Mouse (Mus musculus) urinary bladder, adult 2 months (tissue): Measurements from ENCODE around the gene Eif2s2. TPM values are rescaled to one million over a fixed set of nuclear protein-coding genes. Genes with fewer than 3 reads are reported as not detected.

Experiments
- DNase-seq: peaks from one replicate; pipeline ENCODE4 v3.0.0; 2022; ENCODE audit warnings: low spot score
- polyA plus RNA-seq: library from polyadenylated mRNA; depleted of rRNA; stranded (reverse); fragments of >200 nt; gene quantifications from 2 replicates; pipeline ENCODE4 v1.2.3, GENCODE M21; 2012; rRNA removed

The Eif2s2 gene
- polyA plus RNA-seq, 1 experiment: 52.1 TPM

DNA sequence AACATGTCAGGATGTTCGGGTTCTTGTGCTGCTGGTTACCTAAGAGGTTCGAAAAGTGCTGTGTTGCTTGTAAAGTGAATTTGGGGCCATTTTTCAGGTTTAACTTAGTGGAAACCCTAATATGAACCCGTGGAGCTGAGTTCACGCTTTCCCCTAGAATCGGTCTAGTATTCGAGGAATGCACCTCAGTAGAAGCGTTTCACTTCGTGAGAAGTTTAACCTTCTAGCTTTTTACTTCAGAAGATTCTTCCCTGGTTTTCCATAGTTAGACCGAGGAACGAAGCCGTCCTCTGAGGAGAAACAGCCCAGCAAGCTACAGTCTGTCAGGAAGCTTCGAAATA, 280 bp upstream of the Eif2s2 start:
- DNase-seq: no peak

DNA sequence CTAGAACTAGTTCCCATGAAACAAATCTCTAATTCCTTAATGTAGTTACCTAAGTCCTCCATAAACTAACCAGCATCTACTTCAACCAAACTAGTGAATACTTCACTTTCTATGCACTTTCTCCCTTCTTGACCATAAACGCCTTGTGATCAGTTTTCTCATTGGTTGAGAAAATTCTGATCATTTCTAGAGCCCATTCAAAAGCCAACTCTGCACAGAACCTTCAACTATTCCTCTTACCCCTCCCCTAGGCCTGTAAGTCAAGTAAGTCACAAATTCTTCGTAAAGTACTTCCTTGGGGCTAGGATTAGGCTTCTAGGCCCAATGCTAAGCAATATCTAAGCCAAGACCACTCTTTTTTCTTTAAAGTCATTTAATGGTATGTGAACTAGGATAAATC, 1.1 kb downstream of the Eif2s2 start:
- no peak for DNase-seq

DNA sequence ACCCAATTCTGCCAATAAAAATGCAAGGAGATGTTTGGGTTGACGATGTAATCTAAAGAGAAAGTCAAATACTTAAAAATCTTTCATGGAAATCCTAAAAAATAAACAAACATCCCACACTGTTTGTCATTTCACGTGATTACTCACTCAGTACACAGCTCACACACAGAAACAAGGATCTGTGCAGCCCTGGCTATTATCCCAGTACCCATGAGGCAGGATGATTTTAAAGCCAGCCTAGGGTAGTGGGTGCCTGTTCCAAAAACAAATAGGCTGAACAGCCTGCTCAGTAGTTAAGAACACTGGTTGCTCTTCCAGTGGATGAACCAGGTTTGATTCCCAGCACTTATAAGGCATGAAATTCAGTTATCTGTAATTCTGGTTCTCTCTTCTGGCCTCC, 16.1 kb downstream of the Eif2s2 start:
- no peak for DNase-seq

DNA sequence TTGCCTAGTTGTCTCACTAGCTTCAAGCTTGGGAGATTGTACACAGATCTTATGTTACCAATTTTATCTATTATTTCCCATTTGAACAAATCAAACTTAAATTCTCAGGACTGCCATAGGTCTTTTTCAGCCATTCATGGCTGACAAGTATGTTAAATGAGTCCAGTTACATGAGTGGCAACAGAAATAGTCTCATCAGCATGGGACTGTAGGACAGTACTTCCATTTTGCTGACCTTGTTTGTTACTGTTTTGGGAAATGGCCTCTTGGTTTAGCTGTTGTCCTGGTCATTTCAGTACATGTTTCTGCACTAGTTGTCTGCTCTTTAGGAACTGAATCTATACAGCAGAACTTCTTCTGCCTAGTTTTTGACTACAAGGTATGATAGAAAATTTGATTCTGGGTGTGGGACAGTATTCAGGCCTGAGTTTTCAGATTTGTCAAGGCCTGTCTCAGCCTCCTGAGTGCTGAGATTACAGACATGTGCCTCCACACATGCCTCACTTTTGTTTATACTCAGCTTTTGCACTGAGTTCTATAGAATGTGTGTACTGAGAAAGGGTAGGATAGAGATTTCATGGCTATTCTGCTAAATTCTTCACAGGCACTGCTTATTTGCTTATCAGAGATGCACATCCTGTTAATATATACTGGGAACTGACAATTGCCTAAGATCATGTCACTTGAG, 22.6 kb downstream of the Eif2s2 start:
- no peak for DNase-seq

DNA sequence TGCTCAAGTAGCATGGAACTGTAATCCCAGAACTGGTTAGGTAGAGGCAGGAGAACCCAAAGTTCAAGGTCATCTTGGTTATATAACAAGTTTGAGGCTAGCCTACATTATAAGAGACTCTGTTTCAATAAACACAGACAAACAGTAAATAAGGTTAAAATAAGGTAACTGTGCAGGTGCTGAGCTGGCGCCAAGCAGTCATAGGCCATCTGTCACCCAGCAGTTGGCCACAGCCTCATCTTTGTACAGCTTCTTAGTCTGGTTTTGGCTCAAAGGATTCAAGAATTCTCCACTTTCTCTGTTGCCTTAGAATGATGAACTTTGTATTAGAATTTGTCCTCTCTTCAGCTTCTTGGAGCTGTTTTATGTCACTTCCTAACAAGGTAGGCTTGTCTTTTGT, 24.6 kb downstream of the Eif2s2 start:
- no peak for DNase-seq

DNA sequence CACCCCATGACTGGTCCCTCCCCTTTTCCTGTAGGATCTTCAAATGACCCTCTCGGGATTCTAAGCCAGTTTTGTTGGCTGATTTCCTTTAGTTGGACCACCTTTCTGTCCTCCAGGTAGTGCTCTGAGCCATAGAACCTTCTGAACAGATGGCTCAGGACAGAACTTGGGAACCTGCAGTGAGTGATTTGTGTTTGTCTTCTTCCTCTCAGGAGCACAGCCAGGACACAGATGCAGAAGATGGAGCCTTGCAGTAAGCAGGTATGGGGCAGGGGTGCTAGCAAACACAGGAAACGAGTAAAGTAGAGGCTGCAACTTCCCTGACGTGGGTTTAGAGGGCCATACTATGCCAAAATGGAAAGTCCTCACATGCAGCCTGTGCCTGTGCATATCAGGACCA, 27.0 kb downstream of the Eif2s2 start:
- no peak for DNase-seq

DNA sequence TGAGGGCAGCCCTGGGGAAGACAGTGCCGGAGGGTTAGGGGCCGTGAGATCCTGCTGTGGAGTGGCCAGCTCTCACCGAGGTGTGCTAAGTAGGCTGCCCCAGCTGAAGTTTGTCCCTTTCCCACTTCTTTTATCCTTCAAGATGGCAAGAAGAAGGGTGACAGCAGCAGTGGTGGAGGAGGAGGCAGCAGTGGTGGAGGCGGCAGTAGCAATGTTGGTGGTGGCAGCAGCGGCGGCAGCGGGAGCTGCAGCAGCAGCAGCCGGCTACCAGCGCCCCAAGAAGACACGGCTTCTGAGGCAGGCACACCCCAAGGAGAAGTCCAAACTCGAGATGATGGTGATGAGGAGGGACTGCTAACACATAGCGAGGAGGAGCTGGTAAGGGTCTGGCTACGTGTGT, 29.1 kb downstream of the Eif2s2 start:
- DNase-seq: no peak

DNA sequence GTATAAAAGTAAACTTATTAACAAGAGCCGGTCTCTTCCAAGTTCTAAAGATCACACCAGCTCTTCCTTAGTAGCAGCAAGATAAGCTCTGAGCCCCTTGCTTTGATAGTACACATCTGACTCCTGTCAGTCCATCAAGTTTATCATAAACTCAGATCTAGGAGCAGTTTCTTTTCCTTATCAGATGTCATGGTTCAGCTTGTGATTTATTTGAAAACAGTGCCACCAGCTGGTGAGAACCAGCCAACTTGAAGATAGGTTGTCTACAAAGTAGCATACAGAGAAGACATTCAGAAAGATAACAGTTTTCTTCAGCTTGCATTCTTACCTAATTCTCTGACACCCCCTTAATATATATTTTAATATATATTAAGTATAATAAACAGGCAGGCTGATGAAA, 37.4 kb downstream of the Eif2s2 start:
- DNase-seq: no peak

DNA sequence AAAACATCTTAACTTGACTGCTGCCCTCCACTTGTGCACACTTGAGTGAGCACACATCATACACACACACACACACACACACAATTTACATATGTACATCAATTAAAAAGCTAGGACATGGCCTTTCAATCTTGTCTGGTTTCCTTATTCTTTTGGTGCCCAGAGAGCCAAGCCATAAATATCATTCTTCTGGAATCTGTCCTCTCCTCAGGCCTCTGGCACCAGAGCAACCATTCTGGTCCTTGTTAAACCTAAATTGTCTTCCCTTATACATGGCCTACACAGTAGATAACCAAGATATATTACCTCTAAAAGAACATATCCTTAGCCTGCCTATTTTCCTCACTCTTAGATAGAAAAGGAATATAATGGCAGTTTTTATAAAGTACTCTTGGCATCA, 44.6 kb downstream of the Eif2s2 start:
- DNase-seq: no peak

DNA sequence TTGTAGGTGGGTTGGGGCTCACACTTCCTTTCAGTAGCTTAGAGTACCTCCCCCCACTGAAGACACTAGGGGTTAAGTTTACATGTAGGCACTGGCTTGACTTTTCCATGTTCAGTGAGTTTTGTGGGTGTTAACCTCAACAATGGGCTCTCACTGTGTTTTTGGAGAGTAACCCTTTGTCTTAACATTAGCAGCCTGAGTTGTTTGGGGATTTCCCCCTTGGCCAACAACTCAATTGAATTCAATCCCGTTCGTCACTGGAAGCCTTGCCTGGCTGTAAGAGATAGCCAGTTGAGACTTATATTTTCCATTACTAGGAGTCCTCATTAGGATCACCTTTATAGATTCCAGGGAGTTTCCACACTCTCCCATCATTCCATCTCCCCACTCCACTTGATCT, 56.2 kb downstream of the Eif2s2 start:
- no peak for DNase-seq

DNA sequence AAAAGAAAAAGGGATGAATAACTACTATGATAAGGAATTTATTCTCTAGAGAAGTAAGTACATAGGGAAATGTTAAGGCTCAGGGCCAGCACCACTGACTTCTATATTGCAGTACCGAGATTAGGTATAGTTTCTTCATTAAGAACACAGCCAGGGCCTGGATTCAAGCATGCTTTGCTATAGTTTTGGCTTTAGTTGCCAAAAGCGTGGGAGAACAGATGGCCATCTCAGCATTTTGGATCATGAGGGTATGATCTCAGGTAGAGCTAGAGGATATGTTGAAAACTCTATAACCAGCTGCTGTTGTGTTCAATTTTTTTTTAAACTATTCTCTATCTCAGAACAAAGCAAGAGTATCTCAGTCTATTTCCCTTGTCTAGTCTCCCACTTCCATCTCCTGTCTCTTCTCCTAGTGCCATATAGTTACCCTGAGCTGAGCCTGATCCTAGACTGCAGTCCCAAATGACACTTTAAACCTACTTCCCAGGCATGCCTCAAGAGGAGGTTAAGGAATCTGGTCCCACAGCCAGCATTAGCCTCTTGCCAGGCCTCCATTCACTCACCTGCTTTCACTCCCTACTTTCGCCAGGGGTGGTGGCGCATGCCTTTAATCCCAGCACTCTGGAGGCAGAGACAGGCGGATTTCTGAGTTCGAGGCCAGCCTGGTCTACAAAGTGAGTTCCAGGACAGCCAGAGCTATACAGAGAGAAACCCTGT, 58.4 kb downstream of the Eif2s2 start:
- no peak for DNase-seq

DNA sequence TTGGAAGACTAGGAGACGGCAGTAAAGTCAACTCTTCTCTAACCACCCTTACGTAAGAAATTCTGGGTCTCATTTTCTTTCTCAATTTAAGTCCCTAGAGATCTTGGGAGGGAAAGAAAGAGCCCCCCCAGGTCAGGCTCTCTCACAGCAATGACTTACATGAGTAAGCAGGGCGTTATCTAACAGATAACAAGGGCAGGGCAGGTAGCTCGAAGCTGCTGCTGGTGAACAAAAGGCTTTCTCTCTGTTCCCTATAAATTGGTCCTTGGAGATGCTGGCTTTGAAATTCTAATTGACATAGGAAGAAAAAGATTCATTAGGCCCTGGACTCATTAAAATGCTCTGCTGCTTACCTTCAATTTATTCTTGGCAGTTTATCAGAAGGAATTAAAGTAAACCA, 60.3 kb downstream of the Eif2s2 start:
- no peak for DNase-seq

DNA sequence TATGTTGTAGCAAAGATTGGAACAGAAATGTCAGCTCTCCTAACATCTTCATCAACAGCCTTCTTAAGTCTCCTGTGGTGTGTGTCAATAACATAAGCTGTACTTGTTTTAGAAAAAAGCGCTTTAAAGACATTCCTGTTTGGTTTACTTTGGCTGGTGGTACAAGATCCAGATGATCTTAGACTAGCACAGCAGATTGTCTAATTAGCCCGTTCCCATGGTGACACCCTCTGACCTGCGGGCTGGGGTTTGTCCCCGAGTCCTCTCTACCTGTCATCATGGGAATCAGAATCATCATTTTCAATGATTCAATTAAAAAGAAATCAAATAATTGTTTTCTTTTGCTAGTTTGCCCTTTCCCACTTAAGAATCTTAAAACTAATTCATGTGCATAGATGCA, 65.2 kb downstream of the Eif2s2 start:
- no peak for DNase-seq

DNA sequence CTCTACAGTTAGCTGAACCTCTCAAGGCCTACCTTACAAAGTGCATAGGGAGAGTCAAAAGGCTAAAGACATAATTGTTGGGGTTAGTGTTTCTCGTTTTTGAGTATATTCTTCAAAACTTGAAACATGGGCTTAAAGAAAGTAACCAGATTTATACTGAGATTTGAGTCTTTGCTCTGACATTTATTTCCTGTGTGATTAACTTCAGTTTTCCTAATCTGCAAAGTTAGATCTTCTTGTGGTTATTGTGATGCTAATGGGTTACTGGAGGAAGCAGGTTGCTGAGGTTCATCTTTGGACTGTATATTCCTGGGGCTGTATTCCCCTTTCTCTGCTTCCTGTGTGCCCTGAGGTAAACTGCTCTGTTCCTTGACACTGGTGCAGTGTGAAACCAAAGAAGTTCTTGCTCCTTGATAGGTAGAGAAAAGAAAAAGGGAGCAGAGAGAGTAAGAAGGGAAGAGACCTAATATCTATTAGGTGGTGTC, 66.6 kb downstream of the Eif2s2 start:
- DNase-seq: no peak

Other genes starting within 250 kb of the Eif2s2 start
- gene Chmp4b, start 241.2 kb downstream of the Eif2s2 start, polyA plus RNA-seq: 260 and 272 TPM in 2 replicates
- not detected in 2 replicates for gene Gm14214, start 122.9 kb downstream of the Eif2s2 start, polyA plus RNA-seq
- gene Raly, start 101.8 kb downstream of the Eif2s2 start, polyA plus RNA-seq: 196 and 218 TPM in 2 replicates
- gene a, start 101.5 kb downstream of the Eif2s2 start, polyA plus RNA-seq: not detected in 2 replicates
- gene Gm14226, start 125.3 kb upstream of the Eif2s2 start, polyA plus RNA-seq: 0.31 and 0.55 TPM in 2 replicates
- 42.3 and 47.9 TPM in 2 replicates for gene Ahcy, start 181.6 kb upstream of the Eif2s2 start, polyA plus RNA-seq
- 20.8 and 26.9 TPM in 2 replicates for gene Itch, start 240.6 kb upstream of the Eif2s2 start, polyA plus RNA-seq